Mouse (Mus musculus) lung, adult 2 months (tissue): ENCODE measurements around the gene Slc12a1. TPM values are rescaled to one million over a fixed set of nuclear protein-coding genes. Genes with fewer than 3 reads are reported as not detected.

ENCODE experiments used
- DNase-seq: peaks from one replicate; pipeline ENCODE4 v3.0.0; 2022
- H3K4me1 ChIP-seq: fragments of 200-500 bp; 2 replicates; pipeline ENCODE4 v1.6.1; 2011; ENCODE audit warnings: low read length; ENCODE audit not compliant: control insufficient read depth, insufficient read depth
- H3K4me3 ChIP-seq: fragments of 200-500 bp; replicated peaks from 2 replicates; pipeline ENCODE3; 2011; ENCODE audit warnings: low read depth, mild to moderate bottlenecking, control low read depth, low read length; ENCODE audit errors: extremely low read depth
- CTCF ChIP-seq: fragments of 200-500 bp; IDR thresholded peaks from 2 replicates; pipeline ENCODE4 v1.5.1; 2011; ENCODE audit warnings: mild to moderate bottlenecking, low read length, control low read depth; ENCODE audit not compliant: insufficient read depth
- POLR2A ChIP-seq: fragments of 200-500 bp; IDR thresholded peaks from 2 replicates; pipeline ENCODE4 v1.6.1; 2011; ENCODE audit warnings: low read depth, mild to moderate bottlenecking, control low read depth, low read length, borderline replicate concordance; ENCODE audit errors: extremely low read depth
- WGBS: fragments of 180-500 bp; shearing (Covaris S2); methylation state at CpG from one replicate; pipeline ENCODE4 v1.1.7; 2018; 5-methylcytosine and 5-hydroxymethylcytosine counted together
- polyA plus RNA-seq: library from polyadenylated mRNA; depleted of rRNA; stranded (reverse); fragments of >200 nt; gene quantifications from 2 replicates; pipeline ENCODE4 v1.2.3, GENCODE M21; 2012

Gene Slc12a1
- polyA plus RNA-seq, 1 experiment: 0.05 TPM

DNA sequence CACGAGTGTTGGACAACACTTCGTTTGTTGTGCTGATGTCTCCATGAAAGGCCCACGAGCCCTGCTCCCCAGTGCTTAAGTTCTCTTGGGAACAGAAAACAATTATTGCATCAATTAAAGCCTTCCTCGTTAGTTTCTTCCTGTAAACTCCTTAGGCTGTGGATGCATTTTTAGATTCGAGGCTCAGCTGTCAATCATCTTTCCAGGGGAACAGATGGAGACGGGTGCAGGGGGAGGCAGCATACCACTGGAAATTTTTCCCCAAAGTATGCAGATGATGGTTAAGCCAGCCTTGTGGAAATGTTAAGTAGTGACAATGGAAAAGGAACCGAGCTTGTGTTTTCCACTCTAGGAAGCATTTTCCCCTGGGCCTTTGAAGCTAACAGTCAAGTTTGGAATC lies 44.5 kb downstream of the Slc12a1 start:
- Histone ChIP-seq H3K4me1 (no peaks in the 10 kb centered on the region), H3K4me3 (no peak overlapping the region)
- 67% methylated on average over 7 of the region's 7 CpGs for WGBS
- DNase-seq: no peak
- no peak for TF ChIP-seq CTCF
- no peak for TF ChIP-seq POLR2A

DNA sequence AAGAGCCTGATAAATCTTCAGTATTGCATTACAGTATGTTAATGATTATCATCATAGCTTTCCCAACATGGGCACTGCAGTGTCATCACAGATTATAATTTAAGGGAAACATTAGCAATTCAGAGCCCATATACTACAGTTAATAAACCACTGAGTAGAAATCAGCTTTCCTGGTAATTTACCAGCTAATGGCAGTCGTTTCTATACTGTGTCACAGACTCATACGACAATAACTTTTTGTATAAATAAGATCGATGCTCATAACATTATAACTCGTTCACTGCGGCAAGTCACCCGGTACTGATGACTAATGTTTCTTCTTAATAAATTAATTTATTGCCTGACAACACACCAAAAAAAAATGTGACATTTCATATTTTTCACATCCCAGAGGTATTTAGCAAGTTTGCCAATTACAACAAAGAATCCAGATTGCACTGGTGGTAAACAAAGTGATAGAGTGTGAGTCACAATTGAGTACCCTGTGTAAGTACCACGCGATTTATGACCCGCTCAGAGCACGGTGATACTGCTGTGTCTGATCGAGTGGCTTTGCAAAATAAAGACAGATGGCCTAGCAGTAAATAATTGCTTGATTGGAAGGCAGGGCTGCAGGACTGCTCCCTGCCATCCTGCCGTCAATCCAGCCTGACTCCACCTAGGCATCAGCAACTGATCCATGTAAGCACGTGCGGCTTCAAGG lies 56.7 kb downstream of the Slc12a1 start:
- 75% methylated on average over 14 of the region's 14 CpGs for WGBS
- Histone ChIP-seq H3K4me3 (no peak overlapping the region), H3K4me1 (no peaks in the 10 kb centered on the region)
- TF ChIP-seq CTCF (no peak), POLR2A (no peak)
- DNase-seq: no peak

DNA sequence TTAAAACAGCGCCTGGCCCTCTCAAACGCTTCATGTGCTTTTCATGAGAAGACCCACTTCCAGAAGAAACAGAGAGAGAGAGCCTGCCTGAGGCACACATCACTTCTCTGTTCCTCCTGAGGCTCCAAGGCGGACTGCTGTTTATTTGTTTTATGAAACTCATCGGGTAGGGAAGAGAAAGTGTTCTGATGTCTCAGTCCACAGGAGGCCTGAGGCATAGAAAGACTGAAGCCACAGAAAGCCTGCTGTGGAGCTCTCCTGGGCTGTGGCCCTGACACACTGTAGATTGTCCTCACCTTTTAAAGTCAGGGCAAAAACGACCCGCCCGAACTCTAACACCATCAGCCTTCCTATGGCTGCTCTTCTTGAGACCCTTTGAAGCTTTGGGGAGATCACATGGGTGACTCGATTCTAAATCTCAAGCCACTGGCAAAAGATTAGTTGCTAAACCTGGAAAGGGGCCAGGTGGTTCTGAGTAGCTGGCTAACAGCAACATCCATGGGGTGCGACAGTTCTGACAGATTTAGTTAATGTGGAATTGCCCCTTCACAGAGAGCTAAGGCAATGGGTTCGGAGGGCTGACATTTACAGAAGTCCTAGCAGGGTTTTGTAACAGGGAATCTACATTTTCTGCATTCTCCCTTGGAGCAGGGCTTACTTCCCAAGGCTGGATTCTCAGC lies 59.7 kb downstream of the Slc12a1 start:
- no peaks in the 10 kb centered on the region for H3K4me1 ChIP-seq
- DNase-seq: no peak
- TF ChIP-seq POLR2A: no peak
- no peak for TF ChIP-seq CTCF
- 54% methylated on average over 10 of the region's 10 CpGs for WGBS
- H3K4me3 ChIP-seq: no peak overlapping the region

DNA sequence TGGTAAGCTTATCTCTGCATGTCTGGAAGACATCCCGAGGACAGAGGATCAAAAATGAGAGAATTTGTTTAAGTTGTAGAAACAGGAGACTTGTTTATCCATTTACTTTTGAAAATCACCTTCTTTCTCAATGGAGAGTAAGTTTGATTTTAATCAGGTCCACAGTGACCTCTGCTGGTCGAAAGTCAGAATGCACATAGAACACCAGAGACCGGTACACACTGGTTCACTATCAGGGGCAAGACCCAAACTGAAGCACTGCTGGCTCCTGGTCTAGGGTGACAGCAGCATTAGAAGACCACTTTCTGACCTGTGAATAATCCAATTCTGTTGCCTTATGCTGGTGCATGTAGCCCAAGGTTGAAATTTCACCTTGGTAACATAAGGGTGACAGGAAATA lies 62.3 kb downstream of the Slc12a1 start:
- DNase-seq: peak; percentile 56
- TF ChIP-seq CTCF: peak; percentile 53
- no peak for TF ChIP-seq POLR2A
- H3K4me3 ChIP-seq: no peak overlapping the region
- no peaks in the 10 kb centered on the region for H3K4me1 ChIP-seq
- WGBS: 5% methylated on average over 3 of the region's 3 CpGs

DNA sequence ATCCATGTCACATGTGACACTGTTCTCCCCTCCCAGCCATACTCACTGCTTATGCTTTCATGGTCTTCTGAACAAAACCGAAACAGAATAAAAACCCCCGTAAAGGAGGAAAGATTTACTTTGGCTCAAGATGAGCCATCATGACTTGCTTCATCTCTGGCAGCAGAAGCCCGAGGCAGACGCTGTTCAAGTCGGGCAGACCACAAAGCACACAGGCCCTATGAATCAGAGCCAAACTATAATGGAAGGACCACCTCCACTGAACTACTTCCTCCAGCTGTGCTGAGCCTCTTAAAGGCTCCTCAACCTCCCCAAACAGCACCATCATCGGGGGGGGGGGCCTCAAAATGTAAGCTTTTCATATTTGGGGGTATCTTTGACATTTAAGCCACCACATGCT lies 65.0 kb downstream of the Slc12a1 start:
- TF ChIP-seq POLR2A: no peak
- TF ChIP-seq CTCF: no peak
- H3K4me1 ChIP-seq: no peaks in the 10 kb centered on the region
- WGBS: 51% methylated on average over 6 of the region's 6 CpGs
- no peak overlapping the region for H3K4me3 ChIP-seq
- DNase-seq: no peak

DNA sequence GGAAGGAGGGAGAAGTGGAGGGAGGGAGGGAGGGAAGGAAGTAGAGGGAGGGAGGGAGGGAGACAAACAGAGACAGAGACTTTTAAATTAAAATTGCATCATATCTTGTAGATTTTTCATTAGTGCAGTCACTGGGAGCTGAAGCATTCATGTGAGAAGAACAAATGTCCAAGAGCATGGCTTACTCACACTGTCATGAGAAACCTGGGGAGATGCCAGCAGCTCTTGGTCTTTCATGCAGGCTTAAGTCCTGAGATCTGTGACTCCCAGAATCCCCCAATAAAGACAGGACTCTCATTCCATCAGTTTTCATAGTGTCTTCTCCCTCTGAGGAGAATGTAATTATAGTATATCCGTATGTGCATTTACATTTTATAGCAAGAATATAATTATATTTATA lies 66.3 kb downstream of the Slc12a1 start:
- 94% methylated on average over 1 of the region's 1 CpGs for WGBS
- no peaks in the 10 kb centered on the region for H3K4me1 ChIP-seq
- H3K4me3 ChIP-seq: no peak overlapping the region
- TF ChIP-seq POLR2A (no peak), CTCF (no peak)
- DNase-seq: no peak

DNA sequence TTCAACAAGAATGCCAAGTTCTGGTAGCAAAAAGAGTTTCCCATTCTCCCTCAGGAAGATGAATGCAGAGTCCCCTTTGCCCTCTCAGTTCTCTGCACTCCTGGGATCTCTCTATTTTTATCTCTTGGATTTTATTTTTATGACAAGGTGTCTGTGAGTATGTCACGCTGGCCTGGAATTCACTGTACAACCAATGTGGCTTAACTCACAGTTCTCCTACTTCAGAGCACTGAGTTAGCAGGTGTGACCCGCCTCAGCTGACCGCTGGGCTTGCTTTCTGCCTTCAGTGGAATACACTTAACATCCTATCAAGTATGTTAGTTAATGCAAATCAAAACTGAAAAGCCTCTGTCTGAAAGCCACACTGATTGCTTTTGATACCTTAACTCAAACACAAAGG lies 67.0 kb downstream of the Slc12a1 start:
- no peak for TF ChIP-seq POLR2A
- no peak for TF ChIP-seq CTCF
- Histone ChIP-seq H3K4me1 (no peaks in the 10 kb centered on the region), H3K4me3 (no peak overlapping the region)
- 66% methylated on average over 3 of the region's 3 CpGs for WGBS
- no peak for DNase-seq

DNA sequence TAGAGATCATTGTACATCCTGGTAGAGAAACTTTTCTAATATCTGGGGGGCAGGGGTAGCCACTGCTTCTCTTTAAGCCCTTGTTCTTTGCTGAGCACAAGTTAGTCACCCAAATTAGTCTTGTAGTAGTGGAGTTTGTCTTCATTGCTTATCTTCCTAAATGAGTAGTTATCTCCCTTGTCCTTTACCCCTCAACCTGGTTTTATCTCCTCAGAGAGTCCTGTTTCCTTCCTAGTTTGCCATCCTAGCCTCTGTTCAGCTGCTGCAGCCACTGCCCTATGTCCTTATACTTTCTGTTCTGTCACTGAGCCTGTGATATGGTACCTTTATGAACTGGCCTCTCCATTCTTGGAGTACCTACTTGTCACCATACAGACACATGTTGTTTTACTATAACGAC lies 69.4 kb downstream of the Slc12a1 start:
- no peak for DNase-seq
- Histone ChIP-seq H3K4me3 (no peak overlapping the region), H3K4me1 (no peaks in the 10 kb centered on the region)
- WGBS: 76% methylated on average over 1 of the region's 1 CpGs
- TF ChIP-seq CTCF (no peak), POLR2A (no peak)

DNA sequence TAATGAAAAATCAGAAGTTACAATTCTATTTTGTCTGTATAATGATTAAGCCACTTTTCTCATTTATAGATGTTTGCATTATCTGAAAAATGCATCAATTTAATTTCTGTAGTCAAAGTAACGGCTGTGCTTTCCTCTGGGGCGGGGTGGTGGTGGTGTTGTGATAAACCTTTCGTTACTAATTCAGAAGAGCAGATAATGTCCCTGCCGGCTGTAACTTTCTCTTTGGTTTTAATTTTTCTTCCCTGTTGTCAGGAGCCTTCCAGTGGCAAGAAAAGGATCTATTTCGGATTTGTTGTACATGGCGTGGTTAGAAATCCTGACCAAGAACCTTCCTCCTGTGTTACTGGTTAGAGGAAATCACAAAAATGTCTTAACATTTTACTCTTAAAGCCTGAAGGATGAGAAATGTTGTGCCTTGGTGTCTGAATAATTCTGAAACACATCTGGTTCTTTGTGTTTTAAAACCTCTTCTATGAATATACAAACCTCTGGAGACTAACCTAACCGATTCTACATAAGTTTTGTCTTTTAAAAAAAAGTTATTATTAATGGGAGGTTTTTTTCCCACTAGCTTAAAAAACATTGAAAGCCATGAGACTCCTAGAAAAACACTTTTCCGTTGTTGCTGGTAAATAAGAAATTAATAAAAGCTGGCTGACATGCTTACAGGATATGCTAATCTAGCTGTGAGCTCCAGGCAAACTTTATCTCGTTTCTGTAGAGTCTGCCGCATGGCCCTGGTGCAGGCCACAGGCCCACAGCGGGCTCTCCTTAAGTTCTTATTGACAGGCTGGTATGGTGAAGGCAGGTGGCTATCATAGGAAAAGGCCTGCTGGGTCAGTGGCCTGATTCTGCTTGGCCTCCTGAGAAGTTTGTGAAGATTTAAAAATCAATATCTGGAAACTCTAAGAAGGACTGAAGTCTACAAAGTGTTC lies 76.4 kb downstream of the Slc12a1 start:
- DNase-seq: no peak
- WGBS: 81% methylated on average over 11 of the region's 11 CpGs
- no peak overlapping the region for H3K4me3 ChIP-seq
- no peaks in the 10 kb centered on the region for H3K4me1 ChIP-seq
- TF ChIP-seq CTCF (no peak), POLR2A (no peak)
